Mouse (Mus musculus) adrenal gland (tissue): Measurements from ENCODE around the gene Tbx3.

ENCODE experiments used
- intact Hi-C: fragments of 180-260 bp; cut with DNase I; formaldehyde crosslinking; loops from one replicate; pipeline ENCODE4 v1.15.1; 2025

Tbx3 gene

DNA sequence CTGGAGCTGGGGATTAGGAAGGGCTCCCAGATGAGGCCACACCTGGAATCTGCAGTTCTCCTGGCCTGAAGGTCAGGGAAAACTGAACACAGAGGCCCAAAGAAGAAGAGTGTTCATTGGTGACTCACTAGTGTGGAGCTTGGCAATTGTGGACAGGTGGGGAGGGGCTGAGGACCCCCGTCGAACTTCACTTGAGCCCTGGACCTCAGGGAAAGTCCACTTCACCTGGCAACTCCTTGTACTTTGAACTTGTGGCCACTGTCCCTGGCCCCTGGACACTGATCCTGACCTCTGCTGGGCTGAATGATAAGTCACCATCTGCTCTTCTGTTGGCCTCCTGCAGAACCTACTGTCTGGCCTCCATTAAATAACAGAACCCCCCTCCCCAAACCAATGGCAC is 5.8 kb downstream of the Tbx3 start:
- intact Hi-C loops: no loop called here

DNA sequence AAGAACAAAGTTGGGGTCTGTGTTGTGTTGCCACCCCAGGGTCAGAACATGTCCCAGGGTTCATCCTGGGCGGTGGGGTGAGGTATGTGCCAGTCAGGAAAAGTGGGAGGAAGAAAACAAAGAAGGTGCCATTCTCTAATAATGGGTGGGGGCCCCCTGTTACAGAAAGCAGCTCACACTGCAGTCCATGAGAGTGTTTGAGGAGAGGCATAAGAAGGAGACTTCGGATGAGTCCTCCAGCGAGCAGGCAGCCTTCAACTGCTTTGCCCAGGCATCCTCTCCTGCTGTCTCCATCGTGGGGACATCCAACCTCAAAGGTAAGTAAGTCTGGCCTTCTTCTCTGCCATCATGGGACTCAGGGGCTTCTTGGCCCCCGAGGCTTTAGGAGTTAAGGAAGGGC is 8.0 kb downstream of the Tbx3 start:
- intact Hi-C loops: no loop called here

DNA sequence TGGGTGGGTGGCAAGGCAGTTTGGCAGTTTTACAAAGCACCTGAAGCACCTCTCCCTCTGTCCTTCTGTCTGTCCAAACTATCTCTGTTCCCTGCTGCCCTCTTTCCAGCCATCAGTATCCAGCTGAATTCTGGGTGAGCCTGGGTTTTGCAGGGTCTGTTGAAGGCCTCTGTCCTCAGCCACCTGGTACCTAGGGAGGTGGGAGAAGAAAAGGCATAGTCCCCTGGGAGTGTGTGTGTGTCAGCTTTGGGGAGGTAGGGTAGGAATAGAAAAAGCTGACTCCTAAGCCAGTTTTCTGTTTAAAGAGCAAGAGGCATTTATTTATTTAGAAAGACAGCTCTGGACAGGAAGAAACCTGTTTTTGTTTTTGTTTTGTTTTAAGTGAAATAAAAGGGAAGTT is 8.6 kb downstream of the Tbx3 start:
- intact Hi-C loops: no loop called here

DNA sequence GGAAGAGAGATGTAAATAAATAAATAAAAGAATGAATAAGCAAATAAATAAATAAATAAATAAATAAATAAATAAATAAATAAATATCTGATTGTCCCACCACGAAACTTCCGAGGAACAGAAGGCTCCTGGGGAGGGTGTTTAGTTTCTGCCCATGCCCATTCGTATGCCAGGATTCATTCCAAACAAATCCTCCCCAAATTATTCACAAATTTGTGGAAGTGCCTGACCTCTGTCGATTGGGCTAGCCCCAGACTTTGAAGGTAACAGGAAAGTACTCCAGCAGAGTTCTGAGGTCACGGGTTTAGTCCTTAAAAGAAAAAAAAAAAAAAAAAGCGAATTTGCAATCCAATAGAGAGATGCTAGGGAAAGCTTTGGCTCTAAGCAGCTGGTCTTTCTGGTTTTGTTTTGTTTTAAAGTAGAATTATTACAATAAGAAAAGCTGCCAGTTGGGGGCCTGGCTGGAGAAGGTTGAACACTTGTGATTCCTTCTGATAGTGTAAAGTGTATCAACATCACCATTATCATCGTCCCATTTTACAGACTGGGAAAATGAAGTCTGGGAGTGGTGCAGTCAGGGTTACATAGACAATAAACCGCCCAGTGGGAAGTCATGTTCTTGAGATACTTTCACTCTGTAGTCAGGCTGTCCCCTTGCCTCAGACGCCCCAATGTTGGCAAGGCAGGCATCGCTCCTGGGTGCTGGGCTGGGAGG is 9.3 kb downstream of the Tbx3 start:
- intact Hi-C loops: no loop called here

DNA sequence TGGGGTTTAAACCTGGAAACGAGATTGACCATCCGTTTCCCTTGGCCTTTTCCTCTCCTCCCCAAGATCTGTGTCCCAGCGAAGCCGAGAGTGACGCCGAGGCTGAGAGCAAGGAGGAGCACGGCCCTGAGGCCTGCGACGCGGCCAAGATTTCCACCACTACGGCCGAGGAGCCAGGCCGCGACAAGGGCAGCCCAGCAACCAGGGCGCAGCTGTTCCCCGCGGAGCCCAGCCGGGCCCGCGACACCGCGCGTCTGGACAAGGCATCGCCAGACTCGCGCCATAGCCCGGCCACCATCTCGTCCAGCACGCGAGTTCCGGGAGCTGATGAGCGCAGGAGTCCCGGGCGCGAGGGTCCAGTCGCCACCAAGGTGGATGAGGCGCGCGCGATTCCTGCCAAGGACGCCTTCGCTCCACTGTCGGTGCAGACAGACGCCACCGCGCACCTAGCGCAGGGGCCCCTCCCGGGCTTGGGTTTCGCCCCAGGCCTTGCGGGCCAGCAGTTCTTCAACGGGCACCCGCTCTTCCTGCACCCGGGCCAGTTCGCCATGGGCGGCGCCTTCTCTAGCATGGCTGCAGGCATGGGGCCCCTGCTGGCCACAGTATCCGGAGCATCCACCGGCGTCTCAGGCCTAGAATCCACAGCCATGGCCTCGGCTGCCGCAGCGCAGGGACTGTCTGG is 10.0 kb downstream of the Tbx3 start:
- intact Hi-C loops: no loop called here

DNA sequence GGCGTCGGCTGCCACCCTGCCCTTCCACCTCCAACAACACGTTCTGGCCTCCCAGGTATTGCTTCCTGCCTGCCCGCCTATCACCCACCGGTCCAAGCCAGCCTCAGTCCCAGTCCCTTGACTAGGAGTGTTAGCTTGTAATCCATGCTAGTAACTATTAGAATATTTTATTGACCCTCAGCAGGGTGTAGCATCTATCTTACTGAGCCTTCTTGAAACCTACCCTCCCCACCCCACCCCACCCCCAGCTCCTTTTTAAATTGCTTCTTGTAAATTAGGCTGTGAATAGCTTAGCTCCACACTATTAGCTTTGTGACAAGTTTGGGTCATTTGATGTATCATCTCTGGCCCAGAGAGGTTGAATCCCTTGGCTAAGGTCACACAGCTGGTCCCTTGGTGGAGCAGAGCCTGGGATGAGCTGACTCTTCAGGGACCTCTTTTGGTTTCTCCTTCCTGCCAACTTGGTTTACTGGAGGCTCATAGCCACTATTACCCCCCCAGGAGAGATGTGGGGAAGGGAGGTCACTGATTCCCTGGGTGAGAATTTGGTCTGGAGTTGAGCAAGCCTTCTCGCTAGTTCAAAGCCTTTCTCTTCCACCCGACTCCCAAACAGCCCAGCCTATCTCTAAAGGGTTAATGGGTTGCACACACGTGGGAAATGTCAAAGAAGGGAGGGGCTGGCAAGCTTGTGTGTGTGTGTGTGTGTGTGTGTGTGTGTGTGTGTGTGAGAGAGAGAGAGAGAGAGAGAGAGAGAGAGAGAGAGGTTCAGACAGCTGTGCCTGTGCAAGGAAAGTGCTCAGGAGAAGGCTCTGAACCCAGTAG is 10.8 kb downstream of the Tbx3 start:
- intact Hi-C loops: no loop called here

DNA sequence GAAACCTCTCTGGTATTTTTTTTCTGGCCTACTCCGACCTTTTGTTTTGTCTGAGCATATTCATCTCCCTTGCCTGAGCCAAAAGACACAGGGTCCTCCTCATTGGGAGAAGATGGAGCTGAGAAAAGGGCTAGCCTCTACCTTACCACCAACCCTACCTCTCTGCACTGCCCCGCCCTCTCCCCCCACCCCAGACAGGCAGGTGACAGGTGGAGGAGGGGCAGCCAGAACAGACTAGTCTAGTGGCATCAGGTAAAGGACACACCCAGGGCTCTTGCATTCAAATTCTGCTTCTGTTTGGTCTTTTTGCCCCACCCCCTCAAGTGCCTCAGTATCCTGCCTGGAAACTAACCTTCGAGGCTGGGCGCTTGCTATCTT is 11.4 kb downstream of the Tbx3 start:
- intact Hi-C loops: no loop called here

DNA sequence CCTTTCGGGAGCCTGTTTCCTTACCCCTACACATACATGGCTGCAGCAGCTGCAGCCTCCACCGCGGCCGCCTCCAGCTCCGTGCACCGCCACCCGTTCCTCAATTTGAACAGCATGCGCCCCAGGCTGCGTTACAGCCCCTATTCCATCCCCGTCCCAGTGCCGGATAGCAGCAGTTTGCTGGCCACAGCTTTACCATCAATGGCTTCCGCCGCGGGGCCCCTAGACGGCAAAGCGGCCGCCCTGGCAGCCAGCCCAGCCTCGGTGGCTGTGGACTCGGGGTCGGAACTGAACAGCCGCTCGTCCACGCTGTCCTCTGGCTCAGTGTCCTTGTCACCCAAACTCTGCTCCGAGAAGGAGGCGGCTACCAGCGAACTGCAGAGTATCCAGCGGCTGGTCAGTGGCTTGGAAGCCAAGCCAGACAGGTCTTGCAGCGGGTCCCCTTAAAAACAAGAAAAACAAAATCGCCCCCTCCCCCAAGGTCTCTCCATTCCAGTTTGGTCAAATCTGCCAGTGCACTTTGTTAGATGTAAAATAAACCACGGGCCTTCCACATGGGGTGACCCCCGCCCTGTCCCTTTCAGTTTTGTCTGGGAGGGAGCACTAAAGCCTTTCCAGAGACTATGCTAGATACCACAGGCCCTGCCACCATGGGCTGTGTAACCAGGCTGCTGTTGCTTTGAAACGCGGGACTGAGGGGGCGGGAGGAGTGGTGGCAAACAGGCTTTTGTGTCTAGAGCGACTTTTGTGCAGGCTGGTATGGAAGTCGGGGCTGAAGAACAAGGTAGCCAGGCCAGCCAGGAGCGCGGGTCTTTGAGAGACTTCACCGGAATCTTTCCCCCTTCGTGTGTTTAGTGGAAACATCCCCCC is 12.4 kb downstream of the Tbx3 start:
- intact Hi-C loops: no loop called here

DNA sequence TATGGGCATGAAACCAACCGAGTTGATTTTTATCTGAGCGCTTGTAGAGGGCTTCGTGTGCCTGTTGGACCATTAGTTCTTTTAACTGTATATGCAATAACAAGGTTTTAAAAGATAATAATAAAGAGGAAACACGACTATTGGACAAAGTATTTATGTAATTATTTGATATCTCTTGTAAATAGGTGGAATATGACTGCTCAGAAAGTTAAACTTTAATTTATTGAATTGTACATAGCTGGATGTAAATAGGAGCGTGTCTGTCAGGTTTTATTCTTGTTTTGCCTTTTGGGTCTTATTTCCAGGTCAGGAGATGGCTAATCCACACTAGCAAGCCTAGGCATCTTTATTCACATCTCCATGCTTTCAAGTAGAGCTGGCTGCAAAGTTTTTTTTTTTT is 13.4 kb downstream of the Tbx3 start:
- intact Hi-C loops: no loop called here

DNA sequence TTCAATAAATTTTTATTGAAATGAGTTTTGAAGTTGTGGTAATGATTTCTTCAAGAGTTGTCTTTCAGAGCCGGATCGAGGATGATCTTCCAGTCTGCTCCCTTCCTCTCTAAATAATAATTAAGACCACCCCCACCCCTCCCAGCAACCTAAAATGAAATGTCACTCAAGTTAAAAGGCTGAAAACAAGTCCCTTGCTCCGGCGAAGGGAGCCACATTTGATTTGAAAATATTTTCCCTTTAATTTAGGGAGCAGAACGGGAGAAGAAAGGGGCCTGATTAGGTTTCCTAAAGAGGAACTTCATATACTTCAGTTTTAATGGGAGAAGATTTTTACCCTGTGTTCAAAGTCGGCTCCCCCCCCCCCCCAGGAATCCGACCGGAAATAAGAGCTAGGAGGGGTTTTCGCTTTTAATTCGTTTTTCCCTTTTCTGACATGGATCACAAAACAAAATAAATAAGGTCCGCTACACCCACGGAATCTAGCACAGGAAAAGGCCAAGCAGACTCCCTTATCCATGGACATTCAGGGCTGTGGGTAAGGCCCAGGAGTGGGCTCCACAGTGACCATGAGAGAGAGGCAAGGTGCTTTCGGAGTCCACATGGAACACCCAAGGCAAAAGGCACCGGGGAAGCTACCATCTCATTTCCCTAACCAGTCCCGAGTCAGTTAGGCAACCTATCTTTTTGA is 14.4 kb downstream of the Tbx3 start:
- intact Hi-C loops: loop anchor here (5.0 kb wide), 1 partner anchor 353 kb away; no protein-coding TSS in a partner anchor

DNA sequence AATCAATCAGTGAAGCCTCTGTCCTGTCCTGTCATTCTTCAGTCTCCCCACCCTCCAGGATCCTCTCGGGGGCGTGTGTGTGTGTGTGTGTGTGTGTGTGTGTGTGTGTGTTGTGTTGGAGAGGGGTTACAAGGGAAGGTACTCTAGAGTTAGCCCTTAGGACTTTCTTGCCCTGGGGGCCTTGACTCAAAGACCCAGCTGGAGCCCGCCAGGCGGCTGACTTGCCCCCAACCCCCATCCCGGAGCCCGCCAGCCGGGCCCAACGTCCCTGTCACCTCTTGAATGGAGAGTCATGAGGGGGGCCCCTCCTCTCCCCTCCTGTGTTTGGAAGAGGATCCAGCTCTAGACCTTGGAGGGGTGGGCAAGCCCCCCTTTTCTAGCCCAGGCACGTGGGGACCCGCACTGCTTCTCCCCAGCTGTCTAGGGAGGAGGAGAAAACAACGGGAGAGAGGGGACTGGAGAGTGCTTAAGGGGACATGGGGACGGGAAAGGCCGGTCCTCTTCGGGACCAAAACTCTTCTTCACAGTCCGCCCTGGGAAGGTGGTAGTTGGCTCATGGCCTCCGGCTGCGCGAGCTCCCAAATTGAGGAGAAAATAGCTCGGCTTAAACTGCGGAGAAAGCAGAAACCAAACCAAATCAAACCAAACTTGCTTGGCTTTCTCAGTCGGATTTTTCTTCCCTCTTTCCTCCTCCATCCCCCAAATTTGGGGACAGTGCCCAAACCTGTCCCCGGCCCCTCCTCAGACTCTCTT is 15.2 kb downstream of the Tbx3 start:
- intact Hi-C loops: loop anchor here (5.0 kb wide), 1 partner anchor 353 kb away; no protein-coding TSS in a partner anchor

DNA sequence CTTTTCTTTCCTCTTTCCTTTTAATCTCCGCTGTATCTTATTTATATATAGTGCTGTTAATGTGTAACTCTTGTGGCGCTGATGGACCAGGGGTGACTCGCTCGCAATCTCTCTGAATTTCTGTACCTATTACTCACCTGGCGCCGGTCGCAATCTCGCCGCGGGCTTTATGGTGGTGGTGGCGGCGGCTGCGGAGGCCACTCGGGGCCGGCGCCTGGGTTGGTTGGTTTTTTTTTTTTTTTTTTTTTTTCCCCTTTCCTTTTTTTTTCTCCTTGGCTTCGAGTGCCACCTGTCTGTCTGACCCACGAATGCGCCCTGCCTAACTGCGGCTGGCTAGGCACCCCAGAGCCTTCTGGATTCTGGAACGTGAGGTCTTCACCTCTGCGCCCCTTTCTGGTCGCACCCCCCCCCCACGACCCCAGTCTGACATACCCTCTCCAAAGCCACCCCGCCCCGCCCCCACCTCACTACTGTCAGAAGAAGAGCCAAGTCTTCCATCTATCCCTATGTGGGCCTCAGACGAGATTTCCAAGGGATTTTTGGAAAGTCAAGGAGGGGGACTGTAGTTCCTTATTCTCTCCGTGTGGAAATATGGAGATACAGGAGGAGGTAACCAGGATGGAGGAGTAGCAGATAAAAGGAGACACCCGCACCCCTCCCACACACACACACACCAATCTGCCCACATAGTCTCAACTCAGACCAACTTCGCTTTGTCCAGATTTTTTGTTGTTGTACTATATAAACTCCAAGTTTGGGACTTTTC is 15.9 kb downstream of the Tbx3 start:
- intact Hi-C loops: loop anchor here (5.0 kb wide), 1 partner anchor 354 kb away; no protein-coding TSS in a partner anchor

DNA sequence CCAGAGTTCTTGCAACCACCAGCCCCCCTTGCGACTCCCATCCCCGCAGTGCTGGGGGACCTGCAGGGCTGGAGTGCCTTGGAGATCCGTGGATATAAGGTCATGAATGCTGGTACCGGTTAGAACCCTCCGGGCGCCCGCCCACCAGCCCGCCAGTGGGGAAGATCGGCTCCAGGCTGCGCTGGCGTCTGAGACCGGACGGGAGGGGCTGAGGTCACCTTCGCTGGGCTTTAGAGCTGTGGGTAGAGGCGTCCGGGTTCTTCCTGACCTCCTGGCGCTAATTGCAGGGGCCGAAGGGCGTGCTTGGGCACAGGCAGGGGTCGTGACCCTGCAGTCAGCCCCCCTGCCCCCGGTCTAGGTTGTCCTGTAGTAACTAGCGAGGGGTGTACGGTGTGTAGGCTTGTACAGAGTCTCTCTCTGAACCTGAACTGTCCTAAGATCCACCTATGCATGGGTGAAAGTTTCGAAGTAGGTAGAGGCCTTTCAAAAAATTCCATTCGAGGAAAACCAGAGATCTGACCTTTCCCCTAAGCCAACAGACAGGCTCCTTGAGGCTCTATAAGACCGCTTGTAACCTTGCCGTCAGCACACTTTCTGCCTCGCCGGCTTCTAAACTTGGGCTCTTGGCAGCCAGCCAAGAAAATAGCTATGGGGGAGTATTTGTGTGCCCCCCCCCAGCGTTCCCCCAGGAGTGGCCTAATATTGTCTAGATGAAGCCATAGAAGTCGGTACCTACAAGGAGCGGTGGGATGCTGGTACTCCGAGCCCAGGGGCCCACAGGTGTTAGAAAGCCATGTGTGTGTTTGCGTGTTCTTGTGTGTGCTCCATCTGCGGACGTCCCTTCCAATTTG is 16.8 kb downstream of the Tbx3 start:
- intact Hi-C loops: loop anchor here (5.0 kb wide), 1 partner anchor 355 kb away; no protein-coding TSS in a partner anchor

DNA sequence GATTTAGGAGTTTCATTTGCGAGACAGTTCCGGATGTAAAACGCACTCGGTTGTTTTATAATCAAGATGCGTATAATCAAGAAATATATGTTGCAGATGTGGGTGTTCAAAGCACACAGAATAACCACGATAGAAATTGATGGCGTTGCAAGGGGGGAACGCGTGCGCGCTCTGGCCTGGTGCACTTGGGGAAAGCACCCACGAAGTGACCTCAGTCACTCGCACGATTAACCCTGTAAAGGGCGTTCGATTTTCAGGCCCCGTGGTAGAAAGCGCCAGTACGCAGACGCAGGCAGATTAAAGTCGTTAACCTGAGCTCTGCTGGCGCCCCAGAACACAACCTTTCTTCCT is 17.4 kb downstream of the Tbx3 start:
- intact Hi-C loops: loop anchor here (2.0 to 5.0 kb wide), 2 partner anchors 356 to 809 kb away; no protein-coding TSS in a partner anchor

DNA sequence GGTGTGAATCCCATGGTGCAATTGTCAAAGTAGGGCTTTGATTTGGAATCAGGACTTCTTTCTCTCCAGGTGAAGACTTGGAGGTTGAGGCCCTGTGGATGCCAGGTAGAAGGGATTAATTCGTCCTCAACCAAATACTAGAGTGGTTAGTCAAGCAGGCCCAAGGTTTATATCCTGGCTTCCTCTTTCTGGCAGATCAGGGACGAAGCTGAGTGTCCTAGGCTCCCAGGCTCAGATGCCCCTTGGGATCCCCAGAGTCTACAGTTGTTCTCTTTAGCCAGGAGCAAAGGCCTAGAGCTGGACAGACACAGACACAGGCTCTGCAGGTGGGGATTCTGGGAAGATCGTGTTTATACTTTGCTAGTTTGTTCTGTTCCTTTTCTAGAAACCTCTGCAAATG is 17.8 kb downstream of the Tbx3 start:
- intact Hi-C loops: loop anchor here (2.0 to 5.0 kb wide), 2 partner anchors 356 to 810 kb away; no protein-coding TSS in a partner anchor

DNA sequence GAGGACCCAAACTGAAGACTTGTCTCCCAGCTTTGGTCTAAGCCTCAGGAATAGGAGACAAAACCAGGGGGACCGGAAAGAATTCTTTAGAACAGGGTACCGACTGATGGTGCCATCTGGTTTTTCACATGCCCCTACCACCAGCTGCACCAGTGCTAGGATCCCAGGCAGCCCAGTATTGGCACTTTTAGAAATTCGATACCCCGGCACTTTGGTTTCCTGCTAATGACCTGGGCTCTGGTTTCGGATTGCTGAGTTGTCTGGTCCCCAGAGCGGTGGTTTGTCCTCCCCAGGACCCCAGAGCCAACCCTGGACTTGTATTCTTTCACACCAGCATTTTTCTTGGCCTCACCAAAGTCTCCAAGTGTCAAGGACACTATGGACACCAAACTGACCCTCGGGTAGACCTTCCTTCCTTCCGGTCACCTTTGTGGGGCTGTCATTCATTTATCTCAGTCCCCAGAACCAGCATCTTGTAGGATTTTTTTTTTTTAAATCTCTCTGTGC is 18.5 kb downstream of the Tbx3 start:
- intact Hi-C loops: loop anchor here (2.0 to 5.0 kb wide), 2 partner anchors 357 to 810 kb away; no protein-coding TSS in a partner anchor

DNA sequence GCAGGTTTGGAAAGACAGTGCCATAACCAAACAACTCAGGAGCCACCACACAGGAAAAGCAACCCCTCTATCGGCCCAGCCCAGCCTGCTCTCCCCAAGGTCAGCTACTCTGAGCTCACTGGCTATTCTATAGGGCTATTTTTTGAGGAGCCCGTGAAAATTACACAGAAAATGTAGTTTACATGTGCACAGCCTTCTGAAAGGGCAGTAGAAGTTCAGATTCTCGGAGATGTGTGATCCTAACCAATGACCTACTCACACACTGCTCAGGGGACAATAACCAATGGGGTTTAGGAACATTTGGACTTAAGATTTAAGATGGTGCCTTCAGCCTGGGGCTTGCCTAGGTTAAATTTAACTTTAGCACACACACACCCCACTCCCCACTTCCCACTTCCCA is 19.0 kb downstream of the Tbx3 start:
- intact Hi-C loops: loop anchor here (2.0 to 5.0 kb wide), 2 partner anchors 357 to 811 kb away; no protein-coding TSS in a partner anchor
